Mouse (Mus musculus): Measurements from ENCODE around the gene Prpf8.

Gene Prpf8

DNA sequence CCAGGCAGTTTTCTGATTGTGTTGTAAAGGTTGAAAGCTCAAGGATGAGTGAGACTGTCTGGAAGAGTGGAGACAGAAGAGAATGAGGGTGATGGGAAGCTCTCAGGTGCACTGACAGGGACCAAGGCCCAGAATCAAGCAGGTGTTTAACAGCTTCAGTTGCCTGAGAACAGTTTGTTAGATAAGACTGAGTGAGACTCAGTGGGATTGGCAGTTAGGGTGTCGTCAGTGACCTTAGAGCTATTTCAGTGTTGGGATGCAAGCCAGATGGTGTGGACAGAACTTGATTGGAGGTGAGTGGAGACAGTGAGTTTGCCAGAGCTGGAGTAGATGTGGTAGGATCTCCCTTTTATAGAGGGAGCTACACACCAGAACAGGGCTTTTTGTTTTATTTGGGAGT, 11.5 kb downstream of the Prpf8 start:
- no peak for DNase-seq (ENCODE audit: low read depth, low spot score)

DNA sequence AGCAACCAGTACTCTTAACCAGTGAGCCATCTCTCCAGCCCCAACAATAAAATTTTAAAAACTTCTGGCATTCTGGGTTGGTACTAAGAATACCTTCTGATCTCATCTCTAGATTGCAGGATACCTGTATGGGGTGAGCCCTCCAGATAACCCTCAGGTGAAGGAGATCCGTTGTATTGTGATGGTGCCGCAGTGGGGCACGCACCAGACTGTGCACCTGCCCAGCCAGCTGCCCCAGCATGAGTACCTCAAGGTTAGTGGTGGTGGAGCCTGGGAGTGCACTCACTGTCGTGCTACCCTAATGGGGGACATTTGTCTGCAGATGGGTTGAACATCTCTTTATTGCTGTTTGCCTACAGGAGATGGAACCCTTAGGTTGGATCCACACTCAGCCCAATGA, 21.5 kb downstream of the Prpf8 start:
- no peak for DNase-seq (ENCODE audit: low read depth, low spot score)

DNA sequence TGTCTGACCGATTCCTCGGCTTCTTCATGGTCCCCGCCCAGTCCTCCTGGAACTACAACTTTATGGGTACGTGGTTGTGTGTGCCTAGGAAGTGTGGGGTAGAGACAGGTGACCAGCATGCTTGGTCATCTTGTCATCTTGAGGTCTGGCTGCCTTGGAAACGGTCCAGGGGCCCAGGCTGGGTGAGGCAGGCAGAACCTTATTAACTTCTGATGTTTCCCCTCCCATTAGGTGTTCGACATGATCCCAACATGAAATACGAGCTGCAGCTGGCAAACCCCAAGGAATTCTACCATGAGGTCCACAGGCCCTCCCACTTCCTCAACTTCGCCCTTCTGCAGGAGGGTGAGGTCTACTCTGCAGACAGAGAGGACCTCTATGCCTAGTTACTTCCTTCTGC, 22.3 kb downstream of the Prpf8 start:
- DNase-seq (ENCODE audit: low read depth, low spot score): no peak

DNA sequence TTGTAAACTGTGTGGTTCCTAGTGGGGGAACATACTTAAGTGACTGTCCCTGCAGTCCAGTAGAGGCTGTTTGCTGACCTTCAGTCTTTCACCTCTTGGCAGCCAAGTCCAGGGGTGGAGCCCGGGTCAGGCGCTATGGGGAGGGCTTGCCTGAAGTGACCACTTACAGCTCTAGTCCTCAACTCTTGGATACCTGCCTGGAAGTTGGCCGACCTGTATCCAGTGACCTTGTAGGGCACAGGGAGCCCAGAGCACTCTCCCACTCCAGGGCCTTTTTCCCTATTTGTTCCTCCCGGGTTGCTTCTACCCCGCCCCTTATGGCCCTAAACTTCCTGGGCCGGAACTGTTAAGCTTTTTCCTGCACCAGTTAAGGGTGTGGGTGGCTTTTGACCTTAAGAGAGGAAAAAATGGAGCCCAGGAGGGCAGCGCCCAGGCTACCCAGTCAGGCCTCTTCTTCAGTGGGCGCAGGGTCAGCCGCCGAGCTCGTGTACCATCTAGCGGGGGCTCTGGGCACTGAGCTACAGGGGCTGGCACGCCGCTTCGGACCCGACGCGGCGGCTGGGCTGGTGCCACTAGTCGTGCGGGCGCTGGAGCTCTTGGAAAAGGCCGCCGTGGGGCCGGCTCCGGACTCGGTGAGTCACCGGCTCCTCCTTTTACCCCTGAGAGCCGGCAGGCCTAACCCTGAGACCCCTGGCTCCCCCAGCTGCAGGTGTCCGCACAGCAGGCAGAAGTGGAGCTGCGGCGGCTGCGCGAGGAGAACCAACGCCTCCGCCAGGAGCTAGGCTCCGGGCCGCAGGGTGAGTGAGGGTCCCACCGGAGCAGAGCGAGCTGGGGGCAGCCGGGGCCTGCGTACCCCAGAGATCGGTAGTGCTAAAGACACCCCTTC, 23.4 kb downstream of the Prpf8 start, which contains the start of gene Rilp:
Rilp (plus strand) TSS at position 354 of the 886 bp plus-strand sequence.
- no peak for DNase-seq (ENCODE audit: low read depth, low spot score)

DNA sequence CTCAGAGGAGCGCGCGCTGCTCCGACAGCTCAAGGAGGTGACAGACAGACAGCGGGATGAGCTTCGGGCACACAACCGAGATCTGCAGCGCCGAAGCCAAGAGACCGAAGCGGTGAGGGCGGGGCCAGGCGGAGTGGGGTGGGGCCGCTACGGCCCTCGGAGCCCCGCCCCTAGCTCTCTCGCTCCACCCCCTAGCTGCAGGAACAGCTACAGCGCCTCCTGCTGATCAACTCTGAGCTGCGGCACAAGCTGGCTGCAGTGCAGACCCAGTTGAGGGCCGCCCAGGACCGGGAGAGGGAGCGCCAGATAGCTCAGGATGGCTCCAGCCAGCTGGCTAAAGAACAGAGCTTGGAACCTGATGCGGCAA, 24.0 kb downstream of the Prpf8 start:
- peak; percentile 80 for DNase-seq (ENCODE audit: low read depth, low spot score)

DNA sequence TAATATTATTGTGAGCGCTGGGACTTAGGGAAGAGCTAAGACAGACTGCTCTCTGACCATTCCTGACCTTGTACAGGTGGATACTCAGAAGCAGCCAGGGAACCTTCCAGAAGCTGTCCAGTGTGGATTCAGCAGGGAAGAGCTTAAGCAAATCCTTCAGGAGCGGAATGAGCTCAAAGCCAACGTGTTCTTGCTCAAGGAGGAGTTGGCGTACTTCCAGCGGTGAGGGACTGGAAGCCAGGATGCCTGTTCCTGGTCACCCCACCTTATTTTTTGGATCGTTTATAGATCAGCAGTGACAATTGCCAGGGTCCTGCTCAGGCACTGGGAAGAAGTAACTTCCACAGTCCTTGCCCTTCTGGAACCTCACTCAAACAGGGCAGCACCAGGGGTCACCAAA, 24.6 kb downstream of the Prpf8 start:
- no peak for DNase-seq (ENCODE audit: low read depth, low spot score)

DNA sequence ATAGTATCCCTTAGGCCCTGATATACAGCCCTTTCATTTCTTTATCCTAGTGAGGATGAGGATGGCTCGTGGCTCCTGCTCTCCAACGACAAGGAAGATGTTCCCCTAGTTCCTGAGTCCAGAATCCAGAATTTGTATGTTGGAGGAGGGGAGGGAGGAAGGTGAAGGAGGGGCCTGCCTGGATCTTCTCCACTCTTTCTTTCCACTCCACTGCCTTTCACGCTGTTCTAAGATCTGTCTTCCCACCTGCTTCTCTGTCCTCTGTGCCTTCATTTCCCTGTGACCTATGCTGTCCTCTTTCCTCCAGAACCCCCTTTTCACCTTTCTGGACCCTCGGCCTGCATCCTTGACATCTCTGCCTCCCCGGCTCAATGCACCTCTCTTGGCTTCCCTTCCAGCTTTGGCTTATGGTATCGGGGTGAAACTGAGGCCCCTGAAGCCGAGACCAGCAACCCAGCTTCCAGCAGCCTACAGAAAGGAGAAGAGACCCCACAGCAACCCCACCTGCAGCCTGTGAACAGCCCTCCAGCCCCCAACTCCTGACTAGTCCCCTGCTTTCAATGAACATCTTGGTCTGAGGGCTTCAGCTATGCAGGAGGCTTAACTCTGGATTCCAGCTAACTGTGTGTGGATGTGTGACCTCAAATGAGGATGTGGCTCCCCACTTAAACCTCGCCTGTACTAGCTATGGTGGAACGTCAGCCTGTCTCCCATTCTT, 25.8 kb downstream of the Prpf8 start:
- no peak for DNase-seq (ENCODE audit: low read depth, low spot score)

DNA sequence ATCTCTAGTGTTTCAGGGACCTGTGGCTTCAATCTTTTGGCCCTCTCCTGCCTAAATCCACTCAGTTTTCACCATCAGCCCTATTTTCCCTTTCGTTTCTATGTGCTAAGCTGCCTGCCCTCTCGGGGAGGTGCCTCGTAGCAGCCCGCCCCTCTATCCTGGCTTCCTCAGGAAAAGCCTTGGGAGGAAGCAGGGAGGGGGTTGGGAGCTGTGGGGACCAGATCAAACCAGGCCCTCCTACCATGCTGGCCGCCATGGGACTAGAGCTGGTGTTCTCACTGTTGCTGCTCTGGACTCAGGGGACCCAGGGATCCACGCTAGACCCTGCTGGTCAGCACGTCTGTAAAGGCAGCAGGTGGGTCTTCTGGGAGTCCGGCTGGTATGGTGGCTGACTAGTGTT, 26.7 kb downstream of the Prpf8 start, which contains the start of gene Scarf1:
Scarf1 (plus strand) TSS at position 205 of the 400 bp plus-strand sequence.
- no peak for DNase-seq (ENCODE audit: low read depth, low spot score)

DNA sequence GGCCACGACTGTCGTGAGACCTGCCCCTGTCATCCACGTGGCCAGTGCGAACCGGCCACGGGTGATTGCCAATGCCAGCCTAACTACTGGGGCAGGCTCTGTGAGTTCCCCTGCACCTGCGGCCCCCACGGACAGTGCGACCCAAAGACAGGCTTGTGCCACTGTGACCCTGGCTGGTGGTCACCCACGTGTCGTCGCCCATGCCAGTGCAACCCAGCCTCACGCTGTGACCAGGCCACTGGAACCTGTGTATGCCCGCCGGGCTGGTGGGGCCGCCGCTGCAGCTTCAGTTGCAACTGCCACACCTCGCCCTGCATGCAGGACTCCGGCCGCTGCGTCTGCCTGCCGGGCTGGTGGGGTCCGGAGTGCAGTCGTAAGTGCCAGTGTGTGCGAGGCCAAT, 28.6 kb downstream of the Prpf8 start:
- DNase-seq (ENCODE audit: low read depth, low spot score): no peak

DNA sequence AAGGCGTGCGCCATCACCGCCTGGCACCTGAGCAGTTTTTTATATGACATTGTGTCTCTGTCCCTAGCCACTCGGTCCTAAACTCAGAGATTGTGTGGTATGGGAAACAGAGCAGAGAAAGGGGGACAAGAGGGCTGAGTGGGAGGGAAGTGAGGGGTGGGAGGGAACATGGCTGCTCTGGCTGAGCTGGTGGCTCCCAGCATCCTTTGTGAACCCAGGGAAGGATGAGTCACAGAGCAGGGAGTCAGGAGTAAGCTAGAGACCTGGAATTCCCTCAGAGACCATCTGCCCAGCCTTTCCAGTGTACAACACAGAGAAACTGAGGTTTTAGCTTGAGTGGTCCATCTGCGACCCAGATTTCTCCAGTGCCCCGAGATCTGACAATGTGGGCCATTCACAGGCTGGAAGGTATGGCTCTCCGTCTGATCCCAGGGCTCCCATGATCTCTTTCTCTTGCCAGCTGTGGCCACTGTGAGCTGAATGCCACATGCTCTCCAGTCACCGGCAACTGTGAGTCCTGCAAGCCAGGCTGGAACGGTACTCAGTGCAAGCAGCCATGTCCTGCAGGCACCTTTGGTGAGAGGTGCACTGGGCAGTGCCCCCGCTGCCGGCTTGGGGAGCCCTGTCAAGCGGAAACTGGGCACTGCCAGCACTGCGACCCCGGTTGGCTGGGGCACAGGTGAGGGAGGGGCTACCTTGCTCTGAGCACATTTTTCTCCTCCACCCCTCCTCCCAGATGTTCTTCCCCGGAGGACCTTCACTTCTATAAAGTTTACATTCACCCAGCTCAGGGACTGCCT, 33.4 kb downstream of the Prpf8 start:
- DNase-seq (ENCODE audit: low read depth, low spot score): no peak

DNA sequence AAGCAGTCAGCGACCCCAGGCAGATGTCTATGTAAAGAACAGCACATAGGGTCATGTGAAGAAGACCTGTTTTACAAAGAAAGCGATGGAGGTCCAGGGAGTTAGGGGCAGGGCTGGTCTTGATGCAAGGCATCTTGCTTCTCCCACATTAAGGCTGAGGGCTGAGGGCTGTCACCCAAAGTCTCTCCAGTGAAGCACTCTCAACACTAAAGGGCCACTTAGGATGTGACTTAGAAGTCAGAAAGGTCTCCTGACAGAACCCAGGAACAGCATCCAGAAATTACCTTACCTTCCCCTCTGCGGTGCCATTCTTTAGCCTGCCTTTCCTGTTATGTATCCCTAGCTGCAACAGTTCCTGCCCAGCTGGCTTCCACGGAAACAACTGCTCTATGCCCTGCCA, 35.0 kb downstream of the Prpf8 start:
- no peak for DNase-seq (ENCODE audit: low read depth, low spot score)

DNA sequence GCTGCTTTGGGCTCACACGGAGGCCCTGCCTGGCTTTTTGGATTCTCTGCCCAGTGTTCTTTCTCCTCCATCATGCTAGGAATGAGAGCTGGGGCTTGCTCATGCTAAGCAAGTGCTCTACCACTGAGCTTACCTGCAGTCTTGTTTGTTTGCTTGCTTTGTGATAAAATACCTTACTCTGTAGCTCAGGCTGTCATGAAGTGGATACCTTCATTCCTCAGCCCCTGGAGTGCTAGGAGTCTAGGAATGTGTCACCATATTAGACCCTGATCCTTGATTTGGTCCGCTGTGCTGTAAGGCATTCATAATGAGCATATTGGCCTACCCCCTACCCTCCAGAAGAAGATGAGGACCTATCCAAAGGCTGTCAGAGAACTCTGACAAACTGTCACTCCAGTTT, 36.2 kb downstream of the Prpf8 start:
- DNase-seq (ENCODE audit: low read depth, low spot score): no peak

DNA sequence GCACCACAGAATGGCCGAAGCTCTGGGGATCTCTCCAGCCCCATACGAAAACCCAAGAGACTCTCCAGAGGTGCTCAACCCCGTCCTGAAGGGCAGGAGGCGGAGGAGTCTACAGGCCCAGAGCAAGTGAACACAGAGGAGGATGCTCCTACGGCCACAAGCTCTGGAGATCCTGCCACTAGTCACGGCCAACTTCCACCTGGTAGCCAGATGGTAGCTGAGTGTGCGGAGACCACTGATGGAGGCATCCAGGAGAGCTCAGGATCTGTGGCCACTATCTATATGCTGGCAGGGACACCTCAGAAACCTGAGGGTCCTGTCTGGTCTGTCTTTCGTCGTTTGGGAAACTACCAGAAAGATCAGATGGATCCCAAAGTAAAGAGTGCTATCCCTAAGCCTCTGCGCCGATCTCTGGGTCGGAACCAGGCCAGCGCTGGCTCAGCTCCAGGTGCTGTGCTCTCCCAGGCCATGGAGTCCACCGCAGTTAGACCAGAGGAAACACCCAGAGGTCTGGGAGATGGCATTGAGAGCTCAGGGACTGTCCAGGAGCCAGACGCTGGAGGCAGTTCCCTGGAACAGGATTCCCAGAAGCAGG, 39.0 kb downstream of the Prpf8 start:
- no peak for DNase-seq (ENCODE audit: low read depth, low spot score)

DNA sequence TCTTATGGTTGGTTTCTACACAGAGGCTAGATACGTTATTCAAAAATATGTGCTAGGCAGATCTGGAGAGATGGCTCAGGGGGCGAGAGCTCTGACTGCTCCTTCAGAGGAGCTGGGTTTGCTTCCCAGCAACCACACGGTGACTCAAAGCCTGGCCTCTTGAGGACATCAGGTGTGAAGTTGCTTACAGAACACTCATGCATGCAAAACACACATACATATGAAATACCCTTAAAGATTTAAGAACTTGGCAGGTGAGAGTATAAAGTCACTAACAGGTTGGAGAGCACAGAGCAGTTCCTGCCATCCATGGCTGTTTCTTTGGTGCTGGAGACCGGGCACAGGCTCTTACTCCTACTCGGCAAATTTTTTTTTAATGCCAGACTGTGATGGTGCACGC, 40.3 kb downstream of the Prpf8 start:
- DNase-seq (ENCODE audit: low read depth, low spot score): no peak

DNA sequence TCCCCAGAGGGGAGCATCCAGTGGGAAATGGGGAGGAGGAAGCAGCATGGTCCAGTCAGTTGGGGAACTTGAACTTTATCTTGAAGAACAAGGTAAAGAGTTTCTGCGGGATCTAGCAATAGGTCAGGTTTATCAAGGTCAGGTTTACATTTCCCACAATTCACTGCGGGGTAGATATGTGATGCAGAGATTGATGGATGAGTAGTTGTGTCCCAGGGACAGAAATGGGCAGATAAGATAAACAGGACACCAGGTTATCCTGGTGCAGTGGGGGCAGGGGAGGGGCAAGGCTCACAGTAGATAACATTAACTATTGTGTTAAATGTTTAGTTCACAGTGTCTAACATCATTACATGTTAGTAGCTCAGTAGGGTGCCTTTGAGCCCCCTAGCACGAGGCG, 43.2 kb downstream of the Prpf8 start:
- DNase-seq (ENCODE audit: low read depth, low spot score): no peak

DNA sequence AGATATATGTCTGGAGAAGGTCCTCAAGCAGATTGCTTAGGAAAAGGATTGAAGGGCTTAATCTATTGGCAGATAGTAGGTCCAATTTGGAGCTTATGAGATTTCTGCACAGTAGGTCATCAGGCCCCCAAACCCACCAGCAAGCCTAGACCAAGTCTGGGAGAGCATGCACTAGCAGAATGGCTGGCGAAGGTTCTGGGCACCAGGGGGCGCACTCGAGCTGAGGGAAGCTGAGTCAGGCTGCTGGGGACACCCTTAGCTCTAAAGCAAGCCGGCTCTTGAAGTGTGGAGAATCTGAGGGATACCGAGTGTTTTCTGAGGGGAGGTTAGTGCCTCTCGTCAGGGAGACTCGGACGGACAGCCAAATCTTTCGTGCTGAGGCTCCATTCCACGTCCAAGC, 43.7 kb downstream of the Prpf8 start:
- peak; percentile 83 for DNase-seq (ENCODE audit: low read depth, low spot score)

DNA sequence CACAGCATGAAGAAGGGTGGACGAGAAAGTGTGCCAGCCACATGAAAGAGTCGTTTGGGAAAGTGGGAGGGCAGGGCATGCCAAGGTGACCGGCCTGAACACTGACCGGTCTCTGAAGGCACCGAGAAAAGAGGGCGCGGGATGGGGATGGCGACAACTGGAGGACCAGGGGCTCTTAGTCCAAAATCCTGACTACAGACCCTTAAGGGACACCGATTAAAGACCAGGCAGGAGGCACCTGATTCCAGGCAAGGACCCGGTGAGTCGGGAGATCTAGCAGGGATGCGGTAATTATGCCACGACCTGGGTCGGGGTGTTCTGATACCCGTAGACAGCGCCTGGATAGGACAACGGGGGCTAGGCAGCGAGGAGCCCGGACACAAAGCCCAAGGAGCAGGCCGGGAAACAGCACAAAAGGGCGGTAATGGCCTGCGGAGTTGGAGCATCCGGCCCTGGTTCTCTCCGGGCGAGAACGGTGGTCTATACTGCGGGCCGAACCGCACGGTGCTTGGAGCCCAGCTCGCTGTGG, 44.3 kb downstream of the Prpf8 start:
- no peak for DNase-seq (ENCODE audit: low read depth, low spot score)

DNA sequence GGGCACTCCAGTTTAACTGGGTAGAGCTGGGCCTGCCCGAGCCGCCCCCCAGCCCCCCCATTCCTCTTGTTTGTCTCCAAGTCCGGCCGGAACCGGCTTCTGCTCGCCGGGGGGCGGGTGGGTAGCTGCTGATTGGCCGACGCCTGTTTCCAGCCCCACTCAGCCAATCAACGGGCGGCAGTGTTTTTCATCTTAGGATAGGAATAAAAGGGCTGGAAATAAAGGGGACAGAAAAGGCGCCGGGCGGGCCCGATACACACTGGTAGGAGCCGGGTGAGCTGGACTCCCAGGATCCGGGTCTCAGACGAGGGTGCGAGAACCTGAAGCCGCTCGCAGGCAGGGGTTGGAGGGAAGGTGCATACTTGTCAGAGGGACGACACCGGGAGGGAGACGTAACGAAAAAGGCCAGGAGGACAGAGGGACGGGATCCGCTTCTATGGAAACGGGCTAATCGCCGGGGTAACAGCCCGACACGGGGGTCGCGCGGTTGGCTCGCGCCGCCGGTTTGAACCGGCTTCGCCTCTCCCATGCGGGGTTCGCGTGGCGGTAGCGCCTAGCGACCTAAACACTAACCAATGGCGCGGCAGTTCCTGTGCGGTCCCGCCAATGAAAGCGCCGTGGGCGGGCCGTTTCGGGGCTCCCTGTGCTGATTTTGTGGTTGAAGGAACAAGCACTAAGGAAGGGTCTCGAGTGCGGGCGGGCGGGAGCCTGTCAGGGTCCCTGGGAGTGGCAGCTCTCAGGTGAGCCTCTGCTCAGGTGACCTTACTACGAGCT, 45.0 kb downstream of the Prpf8 start, which contains the start of gene Slc43a2:
Slc43a2 (plus strand) TSS at position 226 of the 774 bp plus-strand sequence.
- DNase-seq (ENCODE audit: low read depth, low spot score): peak; percentile 84

DNA sequence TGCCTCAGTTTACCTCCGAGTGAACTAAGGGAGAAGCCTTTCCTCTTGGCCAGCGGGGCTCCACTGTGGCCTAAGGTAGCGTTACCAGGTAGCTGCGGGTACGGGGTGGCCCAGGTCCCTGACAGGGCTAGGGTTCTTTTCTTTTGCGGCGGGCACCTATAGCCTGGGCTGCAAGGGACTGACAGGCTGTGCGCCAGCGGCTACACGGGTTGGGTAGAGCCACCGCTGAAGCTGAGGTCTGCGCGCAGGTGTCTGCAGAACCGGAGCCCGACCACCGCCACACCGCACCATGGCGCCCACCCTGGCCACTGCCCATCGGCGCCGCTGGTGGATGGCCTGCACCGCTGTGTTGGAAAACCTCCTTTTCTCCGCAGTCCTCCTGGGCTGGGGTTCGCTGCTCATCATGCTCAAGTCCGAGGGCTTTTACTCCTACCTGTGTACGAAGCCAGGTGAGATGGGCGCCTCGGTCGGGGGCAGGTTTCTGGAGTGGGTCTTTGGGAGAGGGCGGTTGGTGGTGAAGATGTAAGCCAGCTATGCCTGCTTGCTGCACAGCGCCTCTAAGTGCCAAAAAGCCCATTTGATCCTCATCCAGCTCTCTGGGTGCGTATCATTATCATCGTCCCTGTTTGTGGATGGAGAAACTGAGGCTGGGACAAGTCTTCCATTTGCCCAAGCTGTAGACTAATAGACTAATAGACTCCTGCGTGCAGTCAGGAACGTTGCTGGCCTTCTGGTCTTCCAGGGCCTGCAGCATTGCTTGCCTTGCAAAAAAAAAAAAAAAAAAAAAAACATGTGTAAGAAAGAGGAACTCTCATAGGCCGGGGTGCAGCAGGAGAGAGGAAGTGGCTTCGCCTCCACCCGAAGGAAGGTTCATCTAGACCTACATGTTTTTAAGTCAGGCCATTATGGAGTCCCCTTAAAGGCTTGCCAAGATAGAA, 46.0 kb downstream of the Prpf8 start:
- DNase-seq (ENCODE audit: low read depth, low spot score): no peak
